Mouse (Mus musculus): Measurements from ENCODE around the gene Smyd2. TPM values are rescaled to one million over a fixed set of nuclear protein-coding genes. Genes with fewer than 3 reads are reported as not detected.

The Smyd2 gene
- polyA plus RNA-seq, 1 experiment from 2014 or later: 75.0 TPM

GRCm38 (mm10) chr1:189868036-189868435 is 54.1 kb downstream of the Smyd2 start:
- peaks cover 18% of the 10 kb centered on the region; the same call in 1 of the 2 replicates for H3K4me1 ChIP-seq (replicated peaks)
- no peaks in the 10 kb centered on the region for H3K36me3 ChIP-seq
- no peak for ATAC-seq (ENCODE audit: low FRiP score, low read depth)
- no peak overlapping the region for H3K4me3 ChIP-seq
- no peak overlapping the region for H3K4me2 ChIP-seq
- WGBS: 91% methylated on average over 10 of the region's 10 CpGs
- no peak overlapping the region for H3K27ac ChIP-seq (replicated peaks)
- H3K27me3 ChIP-seq: no peaks in the 10 kb centered on the region
- H3K9me3 ChIP-seq: no peaks in the 10 kb centered on the region
- H3K9ac ChIP-seq: no peak overlapping the region

- no peak overlapping the region for H3K9ac ChIP-seq
- no peak overlapping the region for H3K27ac ChIP-seq (replicated peaks)
- peaks cover 18% of the 10 kb centered on the region; the same call in 1 of the 2 replicates for H3K4me1 ChIP-seq (replicated peaks)
- no peaks in the 10 kb centered on the region for H3K27me3 ChIP-seq
- WGBS: 70% methylated on average over 9 of the region's 9 CpGs
- ATAC-seq (ENCODE audit: low FRiP score, low read depth): no peak
- no peaks in the 10 kb centered on the region for H3K9me3 ChIP-seq
- H3K36me3 ChIP-seq: no peaks in the 10 kb centered on the region
- H3K4me2 ChIP-seq: no peak overlapping the region
- H3K4me3 ChIP-seq: no peak overlapping the region
These were observed 54.7 kb downstream of the Smyd2 start for GRCm38 (mm10) chr1:189867497-189867896.

- no peaks in the 10 kb centered on the region for H3K27me3 ChIP-seq
- H3K9me3 ChIP-seq: no peaks in the 10 kb centered on the region
- no peak overlapping the region for H3K4me2 ChIP-seq
- H3K9ac ChIP-seq: no peak overlapping the region
- peaks cover 18% of the 10 kb centered on the region; the same call in 1 of the 2 replicates for H3K4me1 ChIP-seq (replicated peaks)
- H3K27ac ChIP-seq (replicated peaks): no peak overlapping the region
- ATAC-seq (ENCODE audit: low FRiP score, low read depth): no peak
- no peak overlapping the region for H3K4me3 ChIP-seq
- WGBS: 61% methylated on average over 5 of the region's 5 CpGs
- no peaks in the 10 kb centered on the region for H3K36me3 ChIP-seq
These were observed 55.1 kb downstream of the Smyd2 start for GRCm38 (mm10) chr1:189867034-189867433.

GRCm38 (mm10) chr1:189866621-189867020 is 55.5 kb downstream of the Smyd2 start:
- Histone ChIP-seq H3K9ac (no peak overlapping the region), H3K4me1 (replicated peaks) (peaks cover 15% of the 10 kb centered on the region; the same call in 1 of the 2 replicates), H3K4me2 (no peak overlapping the region), H3K27ac (replicated peaks) (no peak overlapping the region), H3K27me3 (no peaks in the 10 kb centered on the region), H3K4me3 (no peak overlapping the region), H3K9me3 (no peaks in the 10 kb centered on the region), H3K36me3 (no peaks in the 10 kb centered on the region)
- 86% methylated on average over 6 of the region's 6 CpGs for WGBS
- ATAC-seq (ENCODE audit: low FRiP score, low read depth): no peak

GRCm38 (mm10) chr1:189864846-189865560 is 57.2 kb downstream of the Smyd2 start:
- peaks cover 14% of the 10 kb centered on the region; the same call in 1 of the 2 replicates for H3K4me1 ChIP-seq (replicated peaks)
- no peaks in the 10 kb centered on the region for H3K9me3 ChIP-seq
- WGBS: 42% methylated on average over 15 of the region's 15 CpGs
- H3K36me3 ChIP-seq: no peaks in the 10 kb centered on the region
- ATAC-seq (ENCODE audit: low FRiP score, low read depth): peak; percentile 44; the same call in 1 of the 2 replicates
- H3K27me3 ChIP-seq: no peaks in the 10 kb centered on the region
- no peak overlapping the region for H3K4me3 ChIP-seq
- H3K9ac ChIP-seq: no peak overlapping the region
- peak overlapping the region; percentile 16; the same call in 1 of the 2 replicates for H3K4me2 ChIP-seq
- H3K27ac ChIP-seq (replicated peaks): no peak overlapping the region

- ATAC-seq (ENCODE audit: low FRiP score, low read depth): no peak
- Histone ChIP-seq H3K4me1 (replicated peaks) (peaks cover 14% of the 10 kb centered on the region; the same call in 1 of the 2 replicates), H3K9me3 (no peaks in the 10 kb centered on the region), H3K27me3 (no peaks in the 10 kb centered on the region), H3K4me3 (no peak overlapping the region), H3K4me2 (no peak overlapping the region), H3K27ac (replicated peaks) (no peak overlapping the region), H3K9ac (no peak overlapping the region), H3K36me3 (no peaks in the 10 kb centered on the region)
- 63% methylated on average over 9 of the region's 9 CpGs for WGBS
These were observed 57.9 kb downstream of the Smyd2 start for GRCm38 (mm10) chr1:189864301-189864700.

GRCm38 (mm10) chr1:189863727-189864126 is 58.4 kb downstream of the Smyd2 start:
- Histone ChIP-seq H3K4me2 (no peak overlapping the region), H3K4me1 (replicated peaks) (peaks cover 14% of the 10 kb centered on the region; the same call in 1 of the 2 replicates), H3K27ac (replicated peaks) (no peak overlapping the region), H3K9me3 (no peaks in the 10 kb centered on the region), H3K9ac (no peak overlapping the region), H3K4me3 (no peak overlapping the region), H3K27me3 (no peaks in the 10 kb centered on the region), H3K36me3 (no peaks in the 10 kb centered on the region)
- 97% methylated on average over 3 of the region's 3 CpGs for WGBS
- ATAC-seq (ENCODE audit: low FRiP score, low read depth): no peak

GRCm38 (mm10) chr1:189860942-189861315 is 61.2 kb downstream of the Smyd2 start:
- Histone ChIP-seq H3K27ac (replicated peaks) (no peak overlapping the region), H3K9ac (no peak overlapping the region), H3K27me3 (no peaks in the 10 kb centered on the region), H3K4me3 (no peak overlapping the region), H3K9me3 (no peaks in the 10 kb centered on the region), H3K4me1 (replicated peaks) (peaks cover 18% of the 10 kb centered on the region; the same call in 1 of the 2 replicates), H3K4me2 (no peak overlapping the region), H3K36me3 (no peaks in the 10 kb centered on the region)
- WGBS: 65% methylated on average over 12 of the region's 12 CpGs
- ATAC-seq (ENCODE audit: low FRiP score, low read depth): peak; percentile 52; the same call in 1 of the 2 replicates

GRCm38 (mm10) chr1:189860112-189860941 is 61.8 kb downstream of the Smyd2 start:
- Histone ChIP-seq H3K4me3 (no peak overlapping the region), H3K9me3 (no peaks in the 10 kb centered on the region), H3K36me3 (no peaks in the 10 kb centered on the region), H3K4me1 (replicated peaks) (peaks cover 15% of the 10 kb centered on the region; the same call in 1 of the 2 replicates), H3K27me3 (no peaks in the 10 kb centered on the region), H3K9ac (no peak overlapping the region), H3K27ac (replicated peaks) (no peak overlapping the region), H3K4me2 (no peak overlapping the region)
- WGBS: 81% methylated on average over 17 of the region's 17 CpGs
- 0 out of 2 replicates have a peak, but pooled peaks have one; percentile 21 for ATAC-seq (ENCODE audit: low FRiP score, low read depth)

- no peak overlapping the region for H3K27ac ChIP-seq (replicated peaks)
- 50% methylated on average over 6 of the region's 6 CpGs for WGBS
These were observed 63.8 kb downstream of the Smyd2 start for GRCm38 (mm10) chr1:189858377-189858776.

GRCm38 (mm10) chr1:189855739-189856138 is 66.4 kb downstream of the Smyd2 start:
- no peaks in the 10 kb centered on the region for H3K9me3 ChIP-seq
- 96% methylated on average over 5 of the region's 5 CpGs for WGBS
- no peak overlapping the region for H3K4me2 ChIP-seq
- ATAC-seq (ENCODE audit: low FRiP score, low read depth): no peak
- H3K9ac ChIP-seq: no peak overlapping the region
- H3K4me1 ChIP-seq (replicated peaks): 0 out of 2 replicates have a peak, but pooled peaks cover 4% of the 10 kb centered on the region
- no peaks in the 10 kb centered on the region for H3K36me3 ChIP-seq
- H3K4me3 ChIP-seq: no peak overlapping the region
- no peak overlapping the region for H3K27ac ChIP-seq (replicated peaks)
- H3K27me3 ChIP-seq: no peaks in the 10 kb centered on the region

More at GRCm38 (mm10) chr1:189858377-189858776, 63.8 kb downstream of the Smyd2 start:
- H3K27me3 ChIP-seq: no peaks in the 10 kb centered on the region
- no peak overlapping the region for H3K4me2 ChIP-seq
- no peaks in the 10 kb centered on the region for H3K36me3 ChIP-seq
- H3K9ac ChIP-seq: no peak overlapping the region
- 0 out of 2 replicates have a peak, but pooled peaks cover 4% of the 10 kb centered on the region for H3K4me1 ChIP-seq (replicated peaks)
- no peak overlapping the region for H3K4me3 ChIP-seq
- no peak for ATAC-seq (ENCODE audit: low FRiP score, low read depth)
- no peaks in the 10 kb centered on the region for H3K9me3 ChIP-seq

- H3K27me3 ChIP-seq: no peaks in the 10 kb centered on the region
- H3K9me3 ChIP-seq: no peaks in the 10 kb centered on the region
- no peak overlapping the region for H3K27ac ChIP-seq (replicated peaks)
- 89% methylated on average over 13 of the region's 13 CpGs for WGBS
- H3K36me3 ChIP-seq: no peaks in the 10 kb centered on the region
- H3K4me1 ChIP-seq (replicated peaks): 0 out of 2 replicates have a peak, but pooled peaks cover 4% of the 10 kb centered on the region
- ATAC-seq (ENCODE audit: low FRiP score, low read depth): no peak
- no peak overlapping the region for H3K9ac ChIP-seq
- H3K4me3 ChIP-seq: no peak overlapping the region
- H3K4me2 ChIP-seq: no peak overlapping the region
These were observed 67.5 kb downstream of the Smyd2 start for GRCm38 (mm10) chr1:189854646-189855045.

Data from hindbrain, embryonic 15.5 days (tissue).